9 mouse cellular contexts compared by ENCODE assay signal in genomic region chr1:186116701-186117488, GRCm38 (mm10). TPM values are rescaled to one million over a fixed set of nuclear protein-coding genes. Genes with fewer than 3 reads are reported as not detected.
A peak's percentile ranks its signal among the peaks of the same experiment; 100 is the strongest.
DNase-seq lines count a peak whose midpoint lies in the region; ATAC-seq and TF ChIP-seq lines count a peak whose summit lies in the region.
"Had no signal": no experiment of that assay in that cellular context is flagged by ENCODE, and none has a peak within 500 bp of the region (broad histone marks: within the 10 kb centered on the region; RNA-seq: fewer than 3 reads in every experiment).

Gene Lyplal1, minus strand, starts transcription at chr1:186117310.

- no peak for TF ChIP-seq EP300 in liver, embryonic 14.5 days (IDR thresholded peaks at IDR 0.05; ENCODE audit: low read depth)

- H3K36me3 ChIP-seq in forebrain, embryonic 12.5 days (replicated peaks), result no peaks in the 10 kb centered on the region
- no peaks in the 10 kb centered on the region for H3K36me3 ChIP-seq in heart, embryonic 16.5 days (ENCODE audit: control insufficient read depth, insufficient read depth)
- no peaks in the 10 kb centered on the region for H3K36me3 ChIP-seq in liver, embryonic 14.5 days (replicated peaks; ENCODE audit: control insufficient read depth, insufficient read depth, low read depth)
- no peaks in the 10 kb centered on the region for H3K36me3 ChIP-seq in stomach, embryonic 16.5 days (ENCODE audit: control insufficient read depth, insufficient read depth, low read length)
- H3K36me3 ChIP-seq: G1E had no signal

- peak within 1 kb of the TSS; percentile 64 for H3K4me3 ChIP-seq in forebrain, embryonic 12.5 days (replicated peaks)
- peak within 1 kb of the TSS; percentile 72 for H3K4me3 ChIP-seq in heart, embryonic 16.5 days (ENCODE audit: low read length)
- peak within 1 kb of the TSS; percentile 56 to 78 for H3K4me3 ChIP-seq in liver, embryonic 14.5 days (ENCODE audit: insufficient read depth in 1 of 2, low read depth in 2 of 2, low read length in 2 of 2)
- H3K4me3 ChIP-seq in stomach, embryonic 16.5 days (replicated peaks; ENCODE audit: low read length), result peak within 1 kb of the TSS; percentile 75

- H3K4me2 ChIP-seq in forebrain, embryonic 12.5 days, result peak within 1 kb of the TSS; percentile 70
- H3K4me2 ChIP-seq in heart, embryonic 16.5 days (ENCODE audit: low read depth, low read length), result peak within 1 kb of the TSS; percentile 79
- peak within 1 kb of the TSS; percentile 68 for H3K4me2 ChIP-seq in liver, embryonic 14.5 days (ENCODE audit: low read depth)
- H3K4me2 ChIP-seq in stomach, embryonic 16.5 days (ENCODE audit: low read depth, low read length), result peak within 1 kb of the TSS; percentile 91

- peak within 1 kb of the TSS; percentile 74 for H3K27ac ChIP-seq in forebrain, embryonic 12.5 days
- peak within 1 kb of the TSS; percentile 56 for H3K27ac ChIP-seq in heart, embryonic 16.5 days (ENCODE audit: low read length)
- no peak within 1 kb of the TSS for H3K27ac ChIP-seq in liver, embryonic 14.5 days
- peak within 1 kb of the TSS; percentile 70; the same call in 1 of the 2 replicates for H3K27ac ChIP-seq in stomach, embryonic 16.5 days (ENCODE audit: low read length)

- H3K9ac ChIP-seq in forebrain, embryonic 12.5 days, result peak within 1 kb of the TSS; percentile 81
- peak within 1 kb of the TSS; percentile 87 for H3K9ac ChIP-seq in heart, embryonic 16.5 days (ENCODE audit: low read length)
- H3K9ac ChIP-seq in liver, embryonic 14.5 days (replicated peaks), result peak within 1 kb of the TSS; percentile 57
- peak within 1 kb of the TSS; percentile 89 for H3K9ac ChIP-seq in stomach, embryonic 16.5 days (ENCODE audit: low read length)

- H3K27me3 ChIP-seq in forebrain, embryonic 12.5 days, result no peaks in the 10 kb centered on the region
- H3K27me3 ChIP-seq in heart, embryonic 16.5 days (ENCODE audit: control insufficient read depth, insufficient read depth, low read length), result no peaks in the 10 kb centered on the region
- H3K27me3 ChIP-seq in liver, embryonic 14.5 days (ENCODE audit: control insufficient read depth, insufficient read depth, low read length), result no peaks in the 10 kb centered on the region
- no peaks in the 10 kb centered on the region for H3K27me3 ChIP-seq in stomach, embryonic 16.5 days (ENCODE audit: control insufficient read depth, insufficient read depth, low read length)

- 5% methylated on average over 44 of the region's 44 CpGs for WGBS in forebrain, embryonic 12.5 days
- 4% methylated on average over 44 of the region's 44 CpGs for WGBS in heart, embryonic 16.5 days
- WGBS in liver, embryonic 14.5 days (ENCODE audit: insufficient replicate concordance), result 3% methylated on average over 44 of the region's 44 CpGs
- 3% methylated on average over 44 of the region's 44 CpGs for WGBS in stomach, embryonic 16.5 days

- TF ChIP-seq CTCF in liver, embryonic 14.5 days (IDR thresholded peaks at IDR 0.05; ENCODE audit: low read depth), result no peak

- H3K9me3 ChIP-seq in forebrain, embryonic 12.5 days, result no peaks in the 10 kb centered on the region
- no peaks in the 10 kb centered on the region for H3K9me3 ChIP-seq in heart, embryonic 16.5 days (replicated peaks; ENCODE audit: control insufficient read depth, low read length)
- no peaks in the 10 kb centered on the region for H3K9me3 ChIP-seq in liver, embryonic 14.5 days (ENCODE audit: control insufficient read depth, low read length)
- H3K9me3 ChIP-seq in stomach, embryonic 16.5 days (replicated peaks; ENCODE audit: control insufficient read depth, low read length), result no peaks in the 10 kb centered on the region

- peaks cover 3% of the 10 kb centered on the region for H3K4me1 ChIP-seq in forebrain, embryonic 12.5 days
- H3K4me1 ChIP-seq in heart, embryonic 16.5 days (ENCODE audit: control insufficient read depth, insufficient read depth, low read length), result peaks cover 3% of the 10 kb centered on the region; the same call in 1 of the 2 replicates
- H3K4me1 ChIP-seq in liver, embryonic 14.5 days (replicated peaks; ENCODE audit: control insufficient read depth in 2 of 2, insufficient read depth in 2 of 2, low read length in 1 of 2), result peaks cover 0 to 5% of the 10 kb centered on the region in 2 experiments; a peak in 1 of 4 replicates
- H3K4me1 ChIP-seq in stomach, embryonic 16.5 days (ENCODE audit: control insufficient read depth, insufficient read depth, low read length), result no peaks in the 10 kb centered on the region

- DNase-seq in B cell, adult 2 months, result peak; percentile 46 to 55
- DNase-seq in c-Kit-positive CD71-negative TER-119-negative erythroid progenitor cells, embryonic 14.5 days (ENCODE audit: low read depth), result peak; percentile 68
- DNase-seq in kidney, postnatal 36 days, result peak; percentile 97 to 99
- peak; percentile 58 to 67 (median 63) for DNase-seq in liver, embryonic 14.5 days (ENCODE audit: low read depth in 3 of 3, low spot score in 3 of 3)
- DNase-seq in neural tube, embryonic 10.5 days (ENCODE audit: extremely low spot score, low spot score), result peak; percentile 90

- peak; percentile 96 for ATAC-seq in forebrain, embryonic 12.5 days (ENCODE audit: low FRiP score)
- ATAC-seq in heart, embryonic 16.5 days (replicated peaks; ENCODE audit: extremely low read depth, insufficient read depth, low FRiP score), result peak; percentile 92
- peak; percentile 90 for ATAC-seq in liver, embryonic 14.5 days (ENCODE audit: insufficient read depth)
- peak; percentile 96 for ATAC-seq in stomach, embryonic 16.5 days (ENCODE audit: insufficient read depth, low FRiP score)

RNA-seq across cellular contexts. Expression of gene Lyplal1, which starts in this region (rescaled TPM):
- polyA plus RNA-seq in forebrain, embryonic 12.5 days (2016; fragmentation: Nextera tagmentation; extraction: Ambion mirVana), result 17.0 and 17.2 TPM in 2 replicates
- polyA plus RNA-seq in heart, embryonic 16.5 days (2015; fragmentation: Nextera tagmentation; extraction: Ambion mirVana), result 9.0 and 9.7 TPM in 2 replicates
- 4.7 TPM in 2 replicates for polyA plus RNA-seq in liver, embryonic 14.5 days (2012; rRNA removed)
- polyA plus RNA-seq in liver, embryonic 14.5 days (2014; fragmentation: Nextera tagmentation; extraction: Ambion mirVana), result 9.1 and 9.2 TPM in 2 replicates
- 15.9 and 16.5 TPM in 2 replicates for polyA plus RNA-seq in stomach, embryonic 16.5 days (2015; fragmentation: Nextera tagmentation; extraction: Ambion mirVana)
- polyA plus RNA-seq: G1E had no signal
